Mouse (Mus musculus) G1E (cell line): Measurements from ENCODE around the gene Map4k3. TPM values are rescaled to one million over a fixed set of nuclear protein-coding genes. Genes with fewer than 3 reads are reported as not detected.

Experiments used
- ATAC-seq: 2 replicates; pipeline ENCODE4 v1.8.0; 2016; ENCODE audit warnings: mild to moderate bottlenecking; ENCODE audit not compliant: insufficient number of reproducible peaks, poor library complexity, low FRiP score, severe bottlenecking; ENCODE audit errors: extremely low read depth
- DNase-seq: peaks from one replicate; pipeline ENCODE4 v3.0.0; 2012; ENCODE audit warnings: low spot score
- H3K27me3 ChIP-seq: 2 replicates; pipeline ENCODE4 v1.6.1; 2012; ENCODE audit warnings: mild to moderate bottlenecking, low read length, inconsistent platforms; ENCODE audit not compliant: insufficient read depth
- H3K36me3 ChIP-seq: replicated peaks from 2 replicates; pipeline ENCODE3; 2012; ENCODE audit warnings: mild to moderate bottlenecking, inconsistent platforms
- H3K4me1 ChIP-seq: 2 replicates; pipeline ENCODE4 v1.6.1; 2012; ENCODE audit warnings: low read depth, low read length, inconsistent platforms, mixed read lengths; ENCODE audit not compliant: insufficient read depth
- H3K4me3 ChIP-seq: 2 replicates; pipeline ENCODE4 v1.5.1; 2012; ENCODE audit warnings: low read depth, mild to moderate bottlenecking, inconsistent platforms, low read length, moderate library complexity, mixed read lengths
- H3K9me3 ChIP-seq: replicated peaks from 2 replicates; pipeline ENCODE4 v1.6.1; 2012; ENCODE audit warnings: inconsistent platforms
- CTCF ChIP-seq: IDR thresholded peaks from 2 replicates; pipeline ENCODE4 v1.5.1; 2012; ENCODE audit warnings: low read depth, low read length, inconsistent platforms, mixed read lengths
- GATA1 ChIP-seq: IDR thresholded peaks from 2 replicates; pipeline ENCODE4 v1.6.1; 2012; ENCODE audit warnings: borderline replicate concordance, low read length, inconsistent platforms, mixed read lengths
- GATA2 ChIP-seq: IDR thresholded peaks from 2 replicates; pipeline ENCODE4 v1.6.1; 2012; ENCODE audit warnings: low read depth, low read length, inconsistent platforms, borderline replicate concordance
- POLR2AphosphoS5 ChIP-seq: IDR thresholded peaks from 2 replicates; pipeline ENCODE4 v1.6.1; 2012; ENCODE audit warnings: low read depth, low read length, inconsistent platforms; ENCODE audit not compliant: insufficient replicate concordance
- TAL1 ChIP-seq: conservative IDR thresholded peaks from 2 replicates; pipeline ENCODE4 v1.6.1; 2012; ENCODE audit warnings: low read depth, low read length, inconsistent platforms, mixed read lengths
- polyA plus RNA-seq: library from polyadenylated mRNA; stranded (reverse); fragments of >175 nt; gene quantifications from 2 replicates; pipeline ENCODE4 v1.2.3, GENCODE M21; 2012
- total RNA-seq, 2 experiments: library from RNA; stranded (forward) in 1 of 2; stranded (reverse) in 1 of 2; fragments of 200-1000 nt in 1 of 2; fragments of >200 nt in 1 of 2; fragmentation: Nextera tagmentation in 1 of 2; gene quantifications; 2 replicates each; pipeline ENCODE4 v1.2.3; 2014 to 2017

Map4k3 gene
- total and polyA plus RNA-seq, 3 experiments, result 0.22 to 0.30 TPM; not detected in 1

- TF ChIP-seq GATA1, result no peak
- TF ChIP-seq CTCF, result no peak
- TF ChIP-seq GATA2, result no peak
- no peak for TF ChIP-seq POLR2AphosphoS5
- no peak for TF ChIP-seq TAL1
- ATAC-seq (no peak), DNase-seq (no peak)
- no peak overlapping the region for H3K4me3 ChIP-seq
- no peaks in the 10 kb centered on the region for H3K27me3 ChIP-seq
- peaks cover 33% of the 10 kb centered on the region for H3K9me3 ChIP-seq
- no peaks in the 10 kb centered on the region for H3K36me3 ChIP-seq
- no peaks in the 10 kb centered on the region for H3K4me1 ChIP-seq
Observed at GRCm38 (mm10) chr17:80701687-80702086, 26.6 kb downstream of the Map4k3 start.

DNA sequence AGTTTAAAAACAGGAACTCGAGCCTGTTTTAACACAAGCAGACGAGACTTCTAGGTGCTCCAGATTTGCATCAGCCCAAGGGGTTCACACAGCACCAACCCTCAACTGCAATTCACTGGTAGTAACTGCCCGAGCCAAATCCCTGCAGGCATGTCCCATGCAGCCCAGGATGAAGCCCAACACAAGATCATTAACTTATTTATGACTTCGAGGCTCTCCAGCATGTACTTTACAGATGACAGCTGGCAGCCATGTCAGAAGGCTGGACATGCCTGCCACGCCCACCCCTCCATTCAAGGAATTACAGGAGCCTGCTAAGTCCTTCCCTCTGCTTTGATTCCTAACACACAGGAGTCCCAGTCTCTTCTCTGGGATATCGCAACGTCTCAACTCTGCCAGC, 29.4 kb downstream of the Map4k3 start:
- H3K4me3 ChIP-seq, result no peak overlapping the region
- TF ChIP-seq GATA1 (no peak), TAL1 (no peak), CTCF (no peak), GATA2 (no peak), POLR2AphosphoS5 (no peak)
- ATAC-seq (no peak), DNase-seq (no peak)
- no peaks in the 10 kb centered on the region for H3K27me3 ChIP-seq
- no peaks in the 10 kb centered on the region for H3K4me1 ChIP-seq
- H3K36me3 ChIP-seq, result no peaks in the 10 kb centered on the region
- peaks cover 26% of the 10 kb centered on the region for H3K9me3 ChIP-seq

DNA sequence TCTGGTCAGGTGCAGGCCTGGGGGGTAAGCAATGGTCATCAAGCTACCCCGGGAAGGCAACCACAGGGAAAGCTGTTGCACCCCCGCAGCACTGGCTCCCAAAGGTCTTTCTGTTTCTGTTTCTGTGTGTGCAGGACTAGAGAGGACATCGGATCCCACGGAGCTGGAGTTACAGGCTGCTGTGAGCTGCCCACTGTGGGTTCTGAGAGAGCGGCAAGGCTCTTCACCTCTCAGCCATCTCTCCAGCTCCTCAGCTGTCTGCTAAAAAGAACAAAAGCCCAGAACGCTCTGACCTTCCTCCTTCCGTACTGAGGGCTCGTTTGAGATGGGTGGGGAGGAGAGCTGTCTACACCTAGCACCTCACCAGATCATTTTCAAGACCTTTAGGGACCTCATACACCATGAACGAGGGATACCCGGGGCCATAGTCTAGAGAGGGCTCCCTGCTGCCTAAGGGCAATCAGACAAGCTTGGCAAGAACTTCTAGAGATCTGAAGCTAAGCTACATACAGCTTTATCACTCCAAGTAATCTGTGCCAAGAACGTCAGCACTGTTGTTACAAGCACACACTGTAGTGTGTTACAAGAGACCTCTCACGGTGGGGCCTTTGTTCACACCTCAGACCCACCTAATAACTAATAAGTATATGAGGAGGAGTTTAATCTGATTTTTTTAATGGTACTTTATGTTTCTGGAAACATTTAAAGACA, 29.9 kb downstream of the Map4k3 start:
- Histone ChIP-seq H3K36me3 (no peaks in the 10 kb centered on the region), H3K4me1 (no peaks in the 10 kb centered on the region), H3K9me3 (peaks cover 29% of the 10 kb centered on the region), H3K4me3 (no peak overlapping the region), H3K27me3 (no peaks in the 10 kb centered on the region)
- TF ChIP-seq POLR2AphosphoS5, result no peak
- no peak for TF ChIP-seq GATA2
- no peak for TF ChIP-seq TAL1
- no peak for TF ChIP-seq GATA1
- no peak for TF ChIP-seq CTCF
- ATAC-seq (no peak), DNase-seq (no peak)

DNA sequence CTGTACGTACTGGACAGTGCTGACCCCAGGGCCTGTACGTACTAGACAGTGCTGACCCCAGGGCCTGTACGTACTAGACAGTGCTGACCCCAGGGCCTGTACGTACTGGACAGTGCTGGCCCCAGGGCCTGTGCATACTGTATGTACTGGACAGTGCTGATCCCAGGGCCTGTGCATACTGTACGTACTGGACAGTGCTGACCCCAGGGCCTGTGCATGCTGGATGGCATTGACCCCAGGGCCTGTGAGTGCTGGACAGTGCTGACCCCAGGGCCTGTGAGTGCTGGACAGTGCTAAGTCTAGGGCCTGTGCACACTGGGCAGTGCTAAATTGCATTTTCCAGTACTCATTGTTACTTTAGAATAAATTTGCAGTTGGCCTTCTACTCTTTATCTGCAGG, 31.3 kb downstream of the Map4k3 start:
- ATAC-seq (no peak), DNase-seq (no peak)
- TF ChIP-seq TAL1 (no peak), GATA2 (no peak), GATA1 (no peak), POLR2AphosphoS5 (no peak), CTCF (no peak)
- Histone ChIP-seq H3K4me3 (no peak overlapping the region), H3K9me3 (peaks cover 32% of the 10 kb centered on the region), H3K27me3 (no peaks in the 10 kb centered on the region), H3K4me1 (no peaks in the 10 kb centered on the region), H3K36me3 (no peaks in the 10 kb centered on the region)

DNA sequence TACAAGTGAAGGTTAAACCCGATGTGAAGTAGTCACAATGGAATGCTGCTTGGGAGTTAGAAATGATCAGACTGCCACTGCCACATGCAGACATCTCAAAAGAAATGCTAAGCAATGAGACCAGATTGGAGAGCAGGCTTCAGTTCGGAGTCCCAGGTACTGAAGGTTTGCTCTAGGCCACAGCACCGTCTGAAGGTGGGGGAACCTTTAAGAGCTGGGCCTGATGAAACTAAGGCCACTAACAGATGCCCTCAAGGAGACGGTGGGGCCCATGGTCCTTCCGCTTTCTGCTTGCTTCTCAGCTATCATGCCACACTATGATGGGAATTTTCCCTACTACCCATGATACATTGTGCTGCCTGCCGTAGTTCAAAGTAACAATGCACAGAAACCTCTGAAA, 32.1 kb downstream of the Map4k3 start:
- TF ChIP-seq POLR2AphosphoS5, result no peak
- DNase-seq (no peak), ATAC-seq (no peak)
- no peak overlapping the region for H3K4me3 ChIP-seq
- no peaks in the 10 kb centered on the region for H3K4me1 ChIP-seq
- no peaks in the 10 kb centered on the region for H3K36me3 ChIP-seq
- no peaks in the 10 kb centered on the region for H3K27me3 ChIP-seq
- peaks cover 36% of the 10 kb centered on the region for H3K9me3 ChIP-seq

- Histone ChIP-seq H3K9me3 (peaks cover 36% of the 10 kb centered on the region), H3K36me3 (no peaks in the 10 kb centered on the region), H3K27me3 (no peaks in the 10 kb centered on the region), H3K4me1 (no peaks in the 10 kb centered on the region), H3K4me3 (no peak overlapping the region)
- TF ChIP-seq POLR2AphosphoS5, result no peak
- TF ChIP-seq TAL1, result no peak
- TF ChIP-seq CTCF, result no peak
- no peak for TF ChIP-seq GATA1
- TF ChIP-seq GATA2, result no peak
- ATAC-seq, result no peak
- no peak for DNase-seq
Observed at GRCm38 (mm10) chr17:80693707-80694106, 34.6 kb downstream of the Map4k3 start.

DNA sequence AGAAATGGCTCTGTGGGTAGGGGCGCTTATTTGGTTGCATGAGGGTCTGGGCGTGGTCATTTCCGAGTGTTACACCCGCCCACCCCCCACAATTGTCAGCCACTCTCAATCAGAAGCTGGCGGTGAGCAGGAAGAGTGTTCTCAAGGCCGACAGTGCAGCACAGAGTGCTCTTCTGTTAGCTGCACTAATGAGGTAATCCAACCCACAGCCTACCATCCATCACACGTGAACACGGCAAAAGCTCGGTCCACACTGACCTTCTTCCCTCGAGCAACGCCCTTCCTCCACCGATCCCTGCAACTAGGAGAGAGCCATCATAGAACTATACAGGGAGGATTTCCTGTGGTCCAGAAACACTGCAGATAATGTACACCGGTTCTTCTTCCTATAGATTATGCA, 36.1 kb downstream of the Map4k3 start:
- DNase-seq, result no peak
- TF ChIP-seq GATA2, result no peak
- no peak for TF ChIP-seq POLR2AphosphoS5
- peaks cover 36% of the 10 kb centered on the region for H3K9me3 ChIP-seq
- H3K4me1 ChIP-seq, result no peaks in the 10 kb centered on the region
- no peaks in the 10 kb centered on the region for H3K27me3 ChIP-seq
- no peaks in the 10 kb centered on the region for H3K36me3 ChIP-seq
- no peak for ATAC-seq
- H3K4me3 ChIP-seq, result no peak overlapping the region
